Mouse (Mus musculus): ENCODE data around the gene Vdr. TPM values are rescaled to one million over a fixed set of nuclear protein-coding genes. Genes with fewer than 3 reads are reported as not detected.

The Vdr gene
- polyA plus RNA-seq, 1 experiment from 2014 or later, result 0.97 TPM

GRCm38 (mm10) chr15:97826588-97827261, 83.7 kb downstream of the Vdr start:
- H3K9me3 ChIP-seq, result no peaks in the 10 kb centered on the region
- H3K27me3 ChIP-seq, result no peaks in the 10 kb centered on the region
- H3K4me1 ChIP-seq, result peaks cover 78% of the 10 kb centered on the region
- H3K36me3 ChIP-seq, result peaks cover 8% of the 10 kb centered on the region
- no peak overlapping the region for H3K4me2 ChIP-seq (replicated peaks)
- ATAC-seq (ENCODE audit: insufficient number of reproducible peaks, insufficient read depth, low FRiP score, low TSS enrichment), result no peak
- 60% methylated on average over 5 of the region's 5 CpGs for WGBS
- no peak overlapping the region for H3K4me3 ChIP-seq
- no peak overlapping the region for H3K27ac ChIP-seq
- H3K9ac ChIP-seq, result no peak overlapping the region

DNA sequence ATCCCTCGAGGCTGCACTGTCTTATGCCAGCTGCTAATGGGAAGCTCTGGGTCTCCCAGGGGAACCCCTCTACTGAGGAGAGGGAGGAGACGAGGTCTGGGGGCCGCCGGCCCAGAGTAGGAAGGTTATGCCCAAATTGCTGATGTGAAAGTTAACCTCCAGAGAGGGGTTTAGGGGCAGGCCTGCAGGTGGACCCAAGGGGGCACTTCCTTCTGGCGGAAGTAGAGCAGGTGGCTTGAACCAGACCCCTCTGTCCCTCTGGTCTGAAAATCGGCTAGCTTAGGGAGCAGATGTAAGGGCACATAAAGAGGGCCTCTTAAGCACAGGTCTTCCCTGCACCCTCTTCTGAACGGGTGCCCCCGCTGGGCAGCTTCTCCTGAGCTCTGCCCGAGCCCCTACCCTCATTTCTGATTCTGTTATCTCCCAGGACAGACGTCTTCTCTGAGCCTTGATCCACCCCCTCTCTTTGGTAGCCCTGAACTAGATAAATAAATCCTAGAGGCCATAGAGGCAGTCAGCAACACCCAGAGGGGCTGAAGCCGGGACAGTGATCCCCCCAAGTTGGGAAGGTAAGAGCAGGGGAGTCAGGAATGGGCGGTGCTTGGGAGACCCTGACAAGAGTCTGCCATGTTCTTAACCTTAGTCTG, 84.4 kb downstream of the Vdr start:
- Histone ChIP-seq H3K27me3 (no peaks in the 10 kb centered on the region), H3K9me3 (no peaks in the 10 kb centered on the region), H3K4me2 (replicated peaks) (peak overlapping the region; percentile 48), H3K9ac (peak overlapping the region; percentile 16; the same call in 1 of the 2 replicates), H3K4me1 (peaks cover 84% of the 10 kb centered on the region), H3K27ac (peak overlapping the region; percentile 80; the same call in 1 of the 2 replicates), H3K4me3 (no peak overlapping the region), H3K36me3 (peaks cover 8% of the 10 kb centered on the region)
- WGBS, result 47% methylated on average over 12 of the region's 12 CpGs
- no peak for ATAC-seq (ENCODE audit: insufficient number of reproducible peaks, insufficient read depth, low FRiP score, low TSS enrichment)

GRCm38 (mm10) chr15:97825071-97825940, 85.1 kb downstream of the Vdr start:
- WGBS, result 7% methylated on average over 29 of the region's 29 CpGs
- peak; percentile 11; the same call in 1 of the 2 replicates for ATAC-seq (ENCODE audit: insufficient number of reproducible peaks, insufficient read depth, low FRiP score, low TSS enrichment)

DNA sequence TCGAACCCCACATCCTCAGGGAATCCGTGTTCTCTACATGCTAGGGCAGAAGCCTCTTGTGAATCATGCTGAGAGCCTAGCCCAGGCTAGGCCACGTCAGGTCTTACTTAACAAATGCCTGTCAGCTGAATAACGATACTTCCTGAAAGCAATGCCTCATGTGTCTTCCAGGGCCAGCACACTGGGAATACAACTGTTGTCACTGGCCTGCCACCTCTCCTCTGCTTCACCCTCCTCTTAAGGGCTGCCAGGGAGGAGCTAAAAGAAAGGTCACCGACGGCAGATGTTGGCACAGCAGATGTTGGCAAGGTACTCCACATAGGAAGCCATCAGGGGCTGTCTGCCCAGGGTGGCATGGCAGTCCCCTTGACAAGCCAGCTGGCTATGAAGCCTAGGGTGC, 86.4 kb downstream of the Vdr start:
- 0 out of 2 replicates have a peak overlapping the region, but pooled peaks have one; percentile 30 for H3K27ac ChIP-seq
- no peak overlapping the region for H3K4me2 ChIP-seq (replicated peaks)
- WGBS, result 83% methylated on average over 6 of the region's 6 CpGs
- peaks cover 15% of the 10 kb centered on the region for H3K36me3 ChIP-seq
- no peaks in the 10 kb centered on the region for H3K9me3 ChIP-seq
- ATAC-seq (ENCODE audit: insufficient number of reproducible peaks, insufficient read depth, low FRiP score, low TSS enrichment), result no peak
- peaks cover 73% of the 10 kb centered on the region for H3K4me1 ChIP-seq
- H3K9ac ChIP-seq, result no peak overlapping the region
- no peak overlapping the region for H3K4me3 ChIP-seq
- no peaks in the 10 kb centered on the region for H3K27me3 ChIP-seq

More at GRCm38 (mm10) chr15:97825071-97825940, 85.1 kb downstream of the Vdr start:
- Histone ChIP-seq H3K9me3 (no peaks in the 10 kb centered on the region), H3K27me3 (no peaks in the 10 kb centered on the region), H3K27ac (peak overlapping the region; percentile 80), H3K36me3 (peaks cover 13% of the 10 kb centered on the region), H3K4me1 (peaks cover 86% of the 10 kb centered on the region), H3K4me2 (replicated peaks) (peak overlapping the region; percentile 48), H3K4me3 (peak overlapping the region; percentile 19), H3K9ac (peak overlapping the region; percentile 16)

- 87% methylated on average over 12 of the region's 12 CpGs for WGBS
- Histone ChIP-seq H3K9me3 (no peaks in the 10 kb centered on the region), H3K9ac (no peak overlapping the region), H3K27me3 (no peaks in the 10 kb centered on the region), H3K36me3 (peaks cover 15% of the 10 kb centered on the region), H3K4me3 (no peak overlapping the region), H3K27ac (no peak overlapping the region), H3K4me1 (peaks cover 68% of the 10 kb centered on the region), H3K4me2 (replicated peaks) (no peak overlapping the region)
- no peak for ATAC-seq (ENCODE audit: insufficient number of reproducible peaks, insufficient read depth, low FRiP score, low TSS enrichment)
Observed at GRCm38 (mm10) chr15:97823479-97823878, 87.0 kb downstream of the Vdr start.

DNA sequence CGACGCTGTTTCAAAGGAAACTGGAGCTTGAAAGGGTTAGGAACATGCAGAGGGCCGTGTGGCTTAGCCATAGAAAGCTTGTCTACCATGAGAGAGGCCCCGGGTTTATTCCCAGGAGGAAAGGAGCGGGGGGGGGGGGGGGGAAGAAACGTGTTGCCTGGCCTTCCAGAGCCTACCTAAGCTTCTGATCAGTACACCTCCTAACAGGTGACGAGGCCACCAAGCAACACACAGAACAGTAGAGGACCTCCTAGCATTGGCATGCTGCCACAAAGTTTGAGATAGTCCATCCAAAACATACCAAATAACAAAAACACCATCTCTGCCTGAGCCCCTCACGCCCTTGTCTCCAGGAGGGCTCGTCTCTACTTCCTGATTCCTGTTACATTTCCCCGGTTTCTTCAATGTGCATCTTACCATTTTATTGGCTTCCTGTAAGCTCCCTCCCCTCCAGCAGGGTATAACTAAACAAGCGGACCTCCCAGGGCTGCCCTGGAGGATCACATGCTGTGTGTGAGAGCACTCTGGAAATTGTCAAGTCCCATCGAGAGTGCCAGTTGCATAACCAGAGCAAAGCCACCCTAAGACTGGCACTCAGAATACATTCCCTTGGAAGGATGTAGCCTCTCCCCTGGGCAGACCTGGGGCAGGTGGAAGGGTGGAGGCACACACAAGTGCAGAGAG, 87.7 kb downstream of the Vdr start:
- no peak overlapping the region for H3K4me2 ChIP-seq (replicated peaks)
- WGBS, result 47% methylated on average over 12 of the region's 12 CpGs
- no peak overlapping the region for H3K9ac ChIP-seq
- H3K27ac ChIP-seq, result 0 out of 2 replicates have a peak overlapping the region, but pooled peaks have one; percentile 4
- H3K4me3 ChIP-seq, result no peak overlapping the region
- H3K27me3 ChIP-seq, result no peaks in the 10 kb centered on the region
- ATAC-seq (ENCODE audit: insufficient number of reproducible peaks, insufficient read depth, low FRiP score, low TSS enrichment), result no peak
- no peaks in the 10 kb centered on the region for H3K9me3 ChIP-seq
- peaks cover 15% of the 10 kb centered on the region for H3K36me3 ChIP-seq
- H3K4me1 ChIP-seq, result peaks cover 62% of the 10 kb centered on the region

DNA sequence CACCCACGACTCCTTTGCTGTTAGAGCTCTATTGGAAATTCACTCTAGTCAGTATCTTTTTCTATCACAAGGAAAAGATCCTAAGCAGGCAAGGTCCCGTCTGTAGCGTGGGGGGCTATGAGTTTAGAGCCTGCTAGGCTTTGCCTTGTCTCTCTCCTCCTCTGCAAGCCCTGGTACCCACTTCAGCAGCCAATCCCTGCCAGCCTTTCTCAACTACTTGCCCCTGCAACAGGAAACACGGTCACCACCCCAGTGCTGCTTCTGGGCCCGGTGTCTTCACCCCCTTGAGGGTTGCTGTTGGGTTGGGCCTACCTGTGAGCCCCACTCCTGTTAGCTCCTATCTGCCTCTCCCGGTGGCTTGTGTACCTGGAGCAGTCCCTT, 88.5 kb downstream of the Vdr start:
- 0 out of 2 replicates have a peak overlapping the region, but pooled peaks have one; percentile 54 for H3K27ac ChIP-seq
- WGBS, result 57% methylated on average over 6 of the region's 6 CpGs

GRCm38 (mm10) chr15:97821321-97821982, 89.0 kb downstream of the Vdr start:
- Histone ChIP-seq H3K4me1 (peaks cover 51% of the 10 kb centered on the region), H3K9ac (no peak overlapping the region)
- WGBS, result 31% methylated on average over 10 of the region's 10 CpGs

More for the DNA sequence above, 88.5 kb downstream of the Vdr start:
- Histone ChIP-seq H3K27me3 (no peaks in the 10 kb centered on the region), H3K36me3 (peaks cover 15% of the 10 kb centered on the region), H3K4me1 (peaks cover 56% of the 10 kb centered on the region), H3K9ac (no peak overlapping the region), H3K4me3 (no peak overlapping the region), H3K9me3 (no peaks in the 10 kb centered on the region), H3K4me2 (replicated peaks) (no peak overlapping the region)
- no peak for ATAC-seq (ENCODE audit: insufficient number of reproducible peaks, insufficient read depth, low FRiP score, low TSS enrichment)

DNA sequence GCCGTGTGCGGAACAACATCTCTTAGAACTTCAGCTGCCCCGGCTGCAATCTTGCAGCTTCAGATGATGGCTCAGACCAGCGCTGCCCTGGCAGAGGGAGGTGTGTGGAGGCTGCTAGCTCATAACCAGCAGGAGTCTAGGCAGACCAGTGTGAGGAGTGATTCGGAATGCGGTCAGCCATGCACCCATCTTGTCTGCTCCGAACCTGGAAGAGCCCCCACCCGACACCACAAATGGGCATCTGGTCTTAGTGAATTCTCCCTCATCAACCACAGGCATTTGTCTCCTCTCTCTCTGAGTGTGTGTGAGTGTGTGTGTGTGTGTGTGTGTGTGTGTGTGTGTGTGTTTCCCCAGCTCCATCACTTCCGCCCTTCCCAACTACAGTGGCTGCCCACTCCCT, 90.5 kb downstream of the Vdr start:
- no peak overlapping the region for H3K9ac ChIP-seq
- ATAC-seq (ENCODE audit: insufficient number of reproducible peaks, insufficient read depth, low FRiP score, low TSS enrichment), result no peak
- no peaks in the 10 kb centered on the region for H3K9me3 ChIP-seq
- H3K27me3 ChIP-seq, result no peaks in the 10 kb centered on the region
- peaks cover 37% of the 10 kb centered on the region for H3K4me1 ChIP-seq
- H3K36me3 ChIP-seq, result peaks cover 15% of the 10 kb centered on the region
- H3K4me2 ChIP-seq (replicated peaks), result no peak overlapping the region
- WGBS, result 82% methylated on average over 9 of the region's 9 CpGs
- no peak overlapping the region for H3K4me3 ChIP-seq
- no peak overlapping the region for H3K27ac ChIP-seq

More at GRCm38 (mm10) chr15:97821321-97821982, 89.0 kb downstream of the Vdr start:
- no peak for ATAC-seq (ENCODE audit: insufficient number of reproducible peaks, insufficient read depth, low FRiP score, low TSS enrichment)
- no peak overlapping the region for H3K4me3 ChIP-seq
- peaks cover 15% of the 10 kb centered on the region for H3K36me3 ChIP-seq
- no peak overlapping the region for H3K4me2 ChIP-seq (replicated peaks)
- no peaks in the 10 kb centered on the region for H3K9me3 ChIP-seq
- H3K27ac ChIP-seq, result peak overlapping the region; percentile 54
- H3K27me3 ChIP-seq, result no peaks in the 10 kb centered on the region

- 92% methylated on average over 17 of the region's 17 CpGs for WGBS
- ATAC-seq (ENCODE audit: insufficient number of reproducible peaks, insufficient read depth, low FRiP score, low TSS enrichment), result no peak
- H3K4me1 ChIP-seq, result peaks cover 35% of the 10 kb centered on the region
Observed at GRCm38 (mm10) chr15:97816199-97816994, 94.0 kb downstream of the Vdr start.

More at GRCm38 (mm10) chr15:97816199-97816994, 94.0 kb downstream of the Vdr start:
- Histone ChIP-seq H3K4me3 (no peak overlapping the region), H3K27me3 (no peaks in the 10 kb centered on the region), H3K36me3 (peaks cover 8% of the 10 kb centered on the region; the same call in 1 of the 2 replicates), H3K9me3 (no peaks in the 10 kb centered on the region), H3K9ac (no peak overlapping the region), H3K27ac (no peak overlapping the region), H3K4me2 (replicated peaks) (no peak overlapping the region)

Measured in embryonic facial prominence, embryonic 12.5 days (tissue).